Mouse (Mus musculus) spleen, adult 2 months (tissue): Measurements from ENCODE around the gene Thap2. TPM values are rescaled to one million over a fixed set of nuclear protein-coding genes. Genes with fewer than 3 reads are reported as not detected.

ENCODE experiments used
- DNase-seq, 2 experiments: peaks; one replicate each; pipeline versions ENCODE4 v3.0.0 to v3.0.0-alpha.2; 2012 to 2021; ENCODE audit warnings: low spot score in 2 of 2, low read depth in 1 of 2
- H3K27ac ChIP-seq: fragments of 200-500 bp; 2 replicates; pipeline ENCODE4 v1.5.1; 2012; ENCODE audit warnings: low read length, inconsistent platforms; ENCODE audit not compliant: insufficient read depth
- H3K27me3 ChIP-seq: fragments of 200-500 bp; 2 replicates; pipeline ENCODE4 v1.6.1; 2012; ENCODE audit warnings: mild to moderate bottlenecking, moderate library complexity, low read length, inconsistent platforms; ENCODE audit not compliant: control insufficient read depth, insufficient read depth
- H3K36me3 ChIP-seq: fragments of 200-500 bp; 2 replicates; pipeline ENCODE4 v1.6.1; 2012; ENCODE audit warnings: mild to moderate bottlenecking, low read length, inconsistent platforms; ENCODE audit not compliant: control insufficient read depth, insufficient read depth
- H3K4me1 ChIP-seq: fragments of 200-500 bp; 2 replicates; pipeline ENCODE4 v1.6.1; 2011; ENCODE audit warnings: inconsistent platforms; ENCODE audit not compliant: control insufficient read depth, insufficient read depth, insufficient read length
- H3K4me3 ChIP-seq: fragments of 200-500 bp; 2 replicates; pipeline ENCODE4 v1.5.1; 2011; ENCODE audit warnings: mild to moderate bottlenecking, inconsistent platforms; ENCODE audit not compliant: insufficient read depth, insufficient read length; ENCODE audit errors: extremely low read depth
- CTCF ChIP-seq: fragments of 200-500 bp; IDR thresholded peaks from 2 replicates; pipeline ENCODE4 v1.5.1; 2011; ENCODE audit warnings: mild to moderate bottlenecking, inconsistent platforms; ENCODE audit not compliant: insufficient read depth, insufficient read length, insufficient replicate concordance; ENCODE audit errors: extremely low read depth
- POLR2A ChIP-seq: fragments of 200-500 bp; IDR thresholded peaks from 2 replicates; pipeline ENCODE4 v1.6.1; 2011; ENCODE audit warnings: low read depth, low read length, inconsistent platforms
- WGBS: fragments of 180-500 bp; shearing (Covaris S2); methylation state at CpG from one replicate; pipeline ENCODE4 v1.1.7; 2018; 5-methylcytosine and 5-hydroxymethylcytosine counted together
- polyA plus RNA-seq: library from polyadenylated mRNA; depleted of rRNA; stranded (reverse); fragments of >200 nt; gene quantifications from 2 replicates; pipeline ENCODE4 v1.2.3, GENCODE M21; 2012

Gene Thap2
- polyA plus RNA-seq, 1 experiment, result 3.6 TPM

DNA sequence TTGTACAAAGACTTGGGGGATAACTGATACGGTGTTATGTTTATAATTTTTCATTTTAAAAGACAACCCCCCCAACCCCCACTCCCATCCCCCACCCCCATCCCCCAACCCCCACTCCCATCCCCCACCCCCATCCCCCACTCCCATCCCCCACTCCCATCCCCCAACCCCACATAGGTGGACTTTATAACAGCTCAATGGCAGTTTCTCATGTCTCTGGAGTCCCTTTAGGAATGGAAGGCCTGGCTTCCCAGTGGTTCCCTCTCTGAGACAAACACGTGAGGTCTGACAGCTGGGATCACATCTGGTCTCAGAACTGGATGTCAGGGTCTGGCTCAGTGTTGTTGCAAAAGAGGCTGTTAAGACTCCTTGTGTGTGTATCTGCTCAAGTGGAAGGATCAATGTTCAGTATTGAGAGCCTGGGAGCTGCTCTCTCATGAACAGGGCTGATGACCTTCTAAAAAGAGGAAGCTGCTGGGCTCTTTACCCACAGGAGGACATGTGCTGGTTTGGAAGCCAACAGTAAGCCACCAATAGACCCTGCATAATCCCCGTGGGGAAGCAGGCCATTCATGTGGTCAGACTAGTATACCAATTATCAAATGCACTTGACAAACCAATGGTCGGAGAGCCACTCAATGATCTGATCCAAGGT lies 41.3 kb downstream of the Thap2 start:
- no peak overlapping the region for H3K4me3 ChIP-seq
- WGBS, result 65% methylated on average over 4 of the region's 4 CpGs
- H3K36me3 ChIP-seq, result peaks cover 24% of the 10 kb centered on the region

GRCm38 (mm10) chr10:115339820-115340328 lies 44.4 kb downstream of the Thap2 start:
- 80% methylated on average over 7 of the region's 7 CpGs for WGBS
- peaks cover 20% of the 10 kb centered on the region for H3K36me3 ChIP-seq

More for the DNA sequence above, 41.3 kb downstream of the Thap2 start:
- DNase-seq, result no peak
- Histone ChIP-seq H3K27me3 (no peaks in the 10 kb centered on the region), H3K4me1 (0 out of 2 replicates have a peak, but pooled peaks cover 2% of the 10 kb centered on the region), H3K27ac (no peak overlapping the region)
- TF ChIP-seq CTCF (no peak), POLR2A (no peak)

GRCm38 (mm10) chr10:115336901-115337300 lies 47.3 kb downstream of the Thap2 start:
- no peak for DNase-seq
- Histone ChIP-seq H3K27ac (no peak overlapping the region), H3K4me1 (no peaks in the 10 kb centered on the region), H3K36me3 (peaks cover 9% of the 10 kb centered on the region; the same call in 1 of the 2 replicates), H3K27me3 (no peaks in the 10 kb centered on the region), H3K4me3 (no peak overlapping the region)
- WGBS, result 83% methylated on average over 4 of the region's 4 CpGs
- TF ChIP-seq CTCF (no peak), POLR2A (no peak)

More at GRCm38 (mm10) chr10:115339820-115340328, 44.4 kb downstream of the Thap2 start:
- DNase-seq, result no peak
- Histone ChIP-seq H3K4me1 (0 out of 2 replicates have a peak, but pooled peaks cover 2% of the 10 kb centered on the region), H3K4me3 (no peak overlapping the region), H3K27ac (no peak overlapping the region), H3K27me3 (no peaks in the 10 kb centered on the region)
- TF ChIP-seq CTCF, result no peak
- no peak for TF ChIP-seq POLR2A

GRCm38 (mm10) chr10:115333528-115333927 lies 50.7 kb downstream of the Thap2 start:
- TF ChIP-seq POLR2A (no peak), CTCF (no peak)
- Histone ChIP-seq H3K27me3 (no peaks in the 10 kb centered on the region), H3K27ac (no peak overlapping the region), H3K36me3 (peaks cover 2% of the 10 kb centered on the region; the same call in 1 of the 2 replicates), H3K4me1 (no peaks in the 10 kb centered on the region), H3K4me3 (no peak overlapping the region)
- no peak for DNase-seq
- WGBS, result 85% methylated on average over 9 of the region's 9 CpGs

GRCm38 (mm10) chr10:115332997-115333396 lies 51.2 kb downstream of the Thap2 start:
- WGBS, result 75% methylated on average over 4 of the region's 4 CpGs
- Histone ChIP-seq H3K27me3 (no peaks in the 10 kb centered on the region), H3K4me1 (no peaks in the 10 kb centered on the region), H3K4me3 (no peak overlapping the region), H3K27ac (no peak overlapping the region), H3K36me3 (peaks cover under 1% of the 10 kb centered on the region; the same call in 1 of the 2 replicates)
- DNase-seq, result no peak
- TF ChIP-seq POLR2A (no peak), CTCF (no peak)

- Histone ChIP-seq H3K4me1 (no peaks in the 10 kb centered on the region), H3K4me3 (no peak overlapping the region), H3K27me3 (no peaks in the 10 kb centered on the region), H3K27ac (no peak overlapping the region), H3K36me3 (no peaks in the 10 kb centered on the region)
- 80% methylated on average over 8 of the region's 8 CpGs for WGBS
- DNase-seq, result no peak
- TF ChIP-seq POLR2A (no peak), CTCF (no peak)
Observed at GRCm38 (mm10) chr10:115332420-115332952, 51.8 kb downstream of the Thap2 start.
